Mouse (Mus musculus): ENCODE data around the gene Camsap2. TPM values are rescaled to one million over a fixed set of nuclear protein-coding genes. Genes with fewer than 3 reads are reported as not detected.

The Camsap2 gene
- polyA plus RNA-seq, 2 experiments, result 15.0 to 17.2 TPM

- Histone ChIP-seq H3K9ac (ENCODE audit: low read depth, low read length, severe bottlenecking) (no peak overlapping the region), H3K36me3 (ENCODE audit: control insufficient read depth, insufficient read depth, low read length) (peaks cover 42% of the 10 kb centered on the region), H3K4me1 (ENCODE audit: control insufficient read depth, insufficient read depth, low read length) (peaks cover 51% of the 10 kb centered on the region), H3K9me3 (ENCODE audit: control insufficient read depth, low read length) (no peaks in the 10 kb centered on the region), H3K4me2 (replicated peaks; ENCODE audit: low read depth, low read length, severe bottlenecking) (no peak overlapping the region), H3K27ac (replicated peaks; ENCODE audit: low read depth, low read length) (no peak overlapping the region), H3K27me3 (ENCODE audit: control insufficient read depth, insufficient read depth, low read length) (no peaks in the 10 kb centered on the region), H3K4me3 (replicated peaks; ENCODE audit: low read length) (no peak overlapping the region)
- no peak for DNase-seq (ENCODE audit: low spot score)
- no peak for ATAC-seq (ENCODE audit: low FRiP score, low read depth)
- no peak for TF ChIP-seq POLR2A (IDR thresholded peaks at IDR 0.05; ENCODE audit: borderline replicate concordance, extremely low read depth, insufficient read depth, insufficient read length)
- 74% methylated on average over 4 of the region's 4 CpGs for WGBS
Measured at GRCm38 (mm10) chr1:136227870-136228269, 118.0 kb downstream of the Camsap2 start.

GRCm38 (mm10) chr1:136226626-136227025 is 119.3 kb downstream of the Camsap2 start:
- H3K4me3 ChIP-seq (replicated peaks; ENCODE audit: low read length), result no peak overlapping the region
- DNase-seq (ENCODE audit: low spot score) (no peak), ATAC-seq (ENCODE audit: low FRiP score, low read depth) (no peak)
- H3K9ac ChIP-seq (ENCODE audit: low read depth, low read length, severe bottlenecking), result no peak overlapping the region
- H3K27ac ChIP-seq (replicated peaks; ENCODE audit: low read depth, low read length), result no peak overlapping the region
- 92% methylated on average over 8 of the region's 8 CpGs for WGBS
- H3K4me2 ChIP-seq (replicated peaks; ENCODE audit: low read depth, low read length, severe bottlenecking), result no peak overlapping the region
- H3K27me3 ChIP-seq (ENCODE audit: control insufficient read depth, insufficient read depth, low read length), result no peaks in the 10 kb centered on the region
- H3K9me3 ChIP-seq (ENCODE audit: control insufficient read depth, low read length), result no peaks in the 10 kb centered on the region
- TF ChIP-seq POLR2A (IDR thresholded peaks at IDR 0.05; ENCODE audit: borderline replicate concordance, extremely low read depth, insufficient read depth, insufficient read length), result no peak
- H3K36me3 ChIP-seq (ENCODE audit: control insufficient read depth, insufficient read depth, low read length), result peaks cover 51% of the 10 kb centered on the region
- peaks cover 38% of the 10 kb centered on the region for H3K4me1 ChIP-seq (ENCODE audit: control insufficient read depth, insufficient read depth, low read length)

GRCm38 (mm10) chr1:136225846-136226245 is 120.1 kb downstream of the Camsap2 start:
- H3K9me3 ChIP-seq (ENCODE audit: control insufficient read depth, low read length), result no peaks in the 10 kb centered on the region
- TF ChIP-seq POLR2A (IDR thresholded peaks at IDR 0.05; ENCODE audit: borderline replicate concordance, extremely low read depth, insufficient read depth, insufficient read length), result no peak
- H3K27me3 ChIP-seq (ENCODE audit: control insufficient read depth, insufficient read depth, low read length), result no peaks in the 10 kb centered on the region
- no peak overlapping the region for H3K9ac ChIP-seq (ENCODE audit: low read depth, low read length, severe bottlenecking)
- peaks cover 51% of the 10 kb centered on the region for H3K36me3 ChIP-seq (ENCODE audit: control insufficient read depth, insufficient read depth, low read length)
- no peak overlapping the region for H3K4me3 ChIP-seq (replicated peaks; ENCODE audit: low read length)
- no peak overlapping the region for H3K4me2 ChIP-seq (replicated peaks; ENCODE audit: low read depth, low read length, severe bottlenecking)
- DNase-seq (ENCODE audit: low spot score), result no peak
- 86% methylated on average over 8 of the region's 8 CpGs for WGBS
- H3K4me1 ChIP-seq (ENCODE audit: control insufficient read depth, insufficient read depth, low read length), result peaks cover 31% of the 10 kb centered on the region
- no peak overlapping the region for H3K27ac ChIP-seq (replicated peaks; ENCODE audit: low read depth, low read length)
- no peak for ATAC-seq (ENCODE audit: low FRiP score, low read depth)

GRCm38 (mm10) chr1:136223758-136224342 is 122.1 kb downstream of the Camsap2 start:
- peaks cover 11% of the 10 kb centered on the region for H3K4me1 ChIP-seq (ENCODE audit: control insufficient read depth, insufficient read depth, low read length)
- WGBS, result 81% methylated on average over 10 of the region's 10 CpGs
- no peak overlapping the region for H3K9ac ChIP-seq (ENCODE audit: low read depth, low read length, severe bottlenecking)
- H3K27ac ChIP-seq (replicated peaks; ENCODE audit: low read depth, low read length), result no peak overlapping the region
- DNase-seq (ENCODE audit: low spot score) (no peak), ATAC-seq (ENCODE audit: low FRiP score, low read depth) (no peak)
- TF ChIP-seq POLR2A (IDR thresholded peaks at IDR 0.05; ENCODE audit: borderline replicate concordance, extremely low read depth, insufficient read depth, insufficient read length), result no peak
- H3K4me3 ChIP-seq (replicated peaks; ENCODE audit: low read length), result no peak overlapping the region
- H3K4me2 ChIP-seq (replicated peaks; ENCODE audit: low read depth, low read length, severe bottlenecking), result no peak overlapping the region
- no peaks in the 10 kb centered on the region for H3K9me3 ChIP-seq (ENCODE audit: control insufficient read depth, low read length)
- no peaks in the 10 kb centered on the region for H3K27me3 ChIP-seq (ENCODE audit: control insufficient read depth, insufficient read depth, low read length)
- H3K36me3 ChIP-seq (ENCODE audit: control insufficient read depth, insufficient read depth, low read length), result peaks cover 68% of the 10 kb centered on the region

GRCm38 (mm10) chr1:136222386-136222785 is 123.5 kb downstream of the Camsap2 start:
- Histone ChIP-seq H3K4me1 (ENCODE audit: control insufficient read depth, insufficient read depth, low read length) (no peaks in the 10 kb centered on the region), H3K27me3 (ENCODE audit: control insufficient read depth, insufficient read depth, low read length) (no peaks in the 10 kb centered on the region), H3K4me3 (replicated peaks; ENCODE audit: low read length) (no peak overlapping the region), H3K4me2 (replicated peaks; ENCODE audit: low read depth, low read length, severe bottlenecking) (no peak overlapping the region), H3K9me3 (ENCODE audit: control insufficient read depth, low read length) (no peaks in the 10 kb centered on the region), H3K9ac (ENCODE audit: low read depth, low read length, severe bottlenecking) (no peak overlapping the region), H3K27ac (replicated peaks; ENCODE audit: low read depth, low read length) (no peak overlapping the region), H3K36me3 (ENCODE audit: control insufficient read depth, insufficient read depth, low read length) (peaks cover 75% of the 10 kb centered on the region)
- TF ChIP-seq POLR2A (IDR thresholded peaks at IDR 0.05; ENCODE audit: borderline replicate concordance, extremely low read depth, insufficient read depth, insufficient read length), result no peak
- ATAC-seq (ENCODE audit: low FRiP score, low read depth) (no peak), DNase-seq (ENCODE audit: low spot score) (no peak)
- WGBS, result 91% methylated on average over 10 of the region's 10 CpGs
